Mouse (Mus musculus) E14TG2a.4 (cell line): Measurements from ENCODE around the gene Cela2a.

Experiments used
- CTCF ChIP-seq: conservative IDR thresholded peaks from 2 replicates; pipeline ENCODE4 v1.5.1; 2014; ENCODE audit warnings: low read length
- NANOG ChIP-seq: IDR thresholded peaks from 2 replicates; pipeline ENCODE4 v1.6.1; 2014; ENCODE audit warnings: borderline replicate concordance, low read length, mixed read lengths
- POU5F1 ChIP-seq: IDR thresholded peaks from 2 replicates; pipeline ENCODE4 v1.6.1; 2014; ENCODE audit warnings: low read length, borderline replicate concordance

GRCm38 (mm10) chr4:141818861-141819260 lies 7.1 kb downstream of the Cela2a start:
- no peak for TF ChIP-seq CTCF
- TF ChIP-seq POU5F1: no peak
- no peak for TF ChIP-seq NANOG
